Mouse (Mus musculus) neutrophil, adult 5-6 weeks (primary cell): ENCODE measurements around the gene Znhit1. TPM values are rescaled to one million over a fixed set of nuclear protein-coding genes. Genes with fewer than 3 reads are reported as not detected.
"Not testable (repeated sequence)": the region's sequence is repeated elsewhere in the genome, so short reads cannot be mapped to it uniquely, and the experiment has no call there.

Experiments
- ATAC-seq: fragments of 151-379, 151-347 bp; 2 replicates; pipeline ENCODE4 v1.8.0; 2017; ENCODE audit warnings: mild to moderate bottlenecking, moderate TSS enrichment; ENCODE audit not compliant: insufficient number of reproducible peaks, poor library complexity, low FRiP score, severe bottlenecking; ENCODE audit errors: extremely low read depth
- total RNA-seq: library from RNA; stranded (forward); fragments of 200-1000 nt; gene quantifications from 2 replicates; pipeline ENCODE4 v1.2.3, GENCODE M21; 2017

Znhit1 gene
- total RNA-seq, 1 experiment from 2014 or later, result 31.9 TPM

- no peak for ATAC-seq
Observed at GRCm38 (mm10) chr5:136960053-136960452, 27.8 kb downstream of the Znhit1 start.

GRCm38 (mm10) chr5:136958991-136959605, 28.7 kb downstream of the Znhit1 start:
- ATAC-seq, result no peak

DNA sequence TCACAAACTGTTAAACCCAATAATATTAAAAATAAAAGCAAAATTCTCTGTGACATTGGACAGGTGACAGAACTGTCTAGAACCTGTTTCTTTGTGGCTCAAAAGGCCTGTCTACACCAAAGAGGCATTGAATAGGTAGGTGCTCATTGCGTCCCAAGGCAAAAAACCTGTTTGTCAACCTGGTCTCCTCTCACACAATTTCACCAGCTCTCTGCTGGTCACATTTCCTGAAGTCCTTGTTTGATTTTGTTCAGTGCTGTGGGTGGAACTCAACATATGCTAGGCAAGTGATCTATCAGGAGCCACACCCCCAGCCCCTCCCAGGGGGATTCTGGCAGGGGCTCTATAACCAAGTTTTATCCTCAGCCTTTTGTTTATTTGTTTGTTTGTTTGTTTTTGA, 30.6 kb downstream of the Znhit1 start:
- ATAC-seq, result no peak

DNA sequence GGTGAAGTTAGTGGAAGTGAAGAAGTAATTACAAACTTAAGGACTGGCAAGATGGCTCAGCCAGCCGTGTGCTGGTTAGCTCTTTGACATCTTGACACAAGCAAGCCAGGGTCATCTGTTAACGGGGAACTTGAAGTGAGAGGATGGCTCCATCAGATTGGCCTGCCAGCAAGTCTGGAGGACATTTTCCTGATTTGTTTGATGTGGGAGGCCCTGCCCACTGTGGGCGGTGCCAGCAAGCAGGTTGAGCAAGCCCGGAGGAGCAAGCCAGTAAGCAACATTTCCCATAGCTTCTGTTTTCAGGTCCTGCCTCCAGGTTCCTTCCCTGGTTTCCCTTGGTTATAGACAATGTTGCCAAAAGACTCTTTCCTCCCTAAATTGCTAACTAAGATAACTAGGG, 32.2 kb downstream of the Znhit1 start:
- ATAC-seq, result no peak

GRCm38 (mm10) chr5:136953440-136953951, 34.3 kb downstream of the Znhit1 start:
- ATAC-seq, result peak; percentile 49; the same call in 1 of the 2 replicates

DNA sequence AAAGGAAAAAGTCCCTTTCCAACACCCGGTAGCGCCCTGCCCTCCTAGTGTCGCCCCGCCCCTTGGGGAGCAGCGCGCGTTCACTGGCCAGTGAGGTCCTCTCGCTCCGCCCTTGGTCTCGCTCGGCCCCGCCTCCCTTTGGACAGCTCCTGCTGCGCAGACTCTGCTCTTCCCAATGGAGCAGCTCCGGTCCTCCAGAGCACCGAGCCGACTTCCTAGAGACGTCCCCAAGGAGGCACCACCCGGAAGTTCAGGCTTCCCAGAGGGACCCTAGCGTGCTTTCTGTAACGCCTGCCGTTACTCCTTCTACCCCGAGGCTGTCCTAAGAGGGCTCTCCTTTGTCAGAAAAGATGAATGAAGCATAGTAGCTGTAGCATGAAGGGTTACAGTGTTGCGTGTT, 34.8 kb downstream of the Znhit1 start, which contains the start of gene Fis1:
Fis1 (plus strand) TSS at position 261 of the 400 bp plus-strand sequence.
- peak; percentile 74 for ATAC-seq

GRCm38 (mm10) chr5:136952153-136952552, 35.7 kb downstream of the Znhit1 start:
- ATAC-seq, result no peak

- ATAC-seq, result no peak
Observed at GRCm38 (mm10) chr5:136950521-136950920, 37.3 kb downstream of the Znhit1 start.

DNA sequence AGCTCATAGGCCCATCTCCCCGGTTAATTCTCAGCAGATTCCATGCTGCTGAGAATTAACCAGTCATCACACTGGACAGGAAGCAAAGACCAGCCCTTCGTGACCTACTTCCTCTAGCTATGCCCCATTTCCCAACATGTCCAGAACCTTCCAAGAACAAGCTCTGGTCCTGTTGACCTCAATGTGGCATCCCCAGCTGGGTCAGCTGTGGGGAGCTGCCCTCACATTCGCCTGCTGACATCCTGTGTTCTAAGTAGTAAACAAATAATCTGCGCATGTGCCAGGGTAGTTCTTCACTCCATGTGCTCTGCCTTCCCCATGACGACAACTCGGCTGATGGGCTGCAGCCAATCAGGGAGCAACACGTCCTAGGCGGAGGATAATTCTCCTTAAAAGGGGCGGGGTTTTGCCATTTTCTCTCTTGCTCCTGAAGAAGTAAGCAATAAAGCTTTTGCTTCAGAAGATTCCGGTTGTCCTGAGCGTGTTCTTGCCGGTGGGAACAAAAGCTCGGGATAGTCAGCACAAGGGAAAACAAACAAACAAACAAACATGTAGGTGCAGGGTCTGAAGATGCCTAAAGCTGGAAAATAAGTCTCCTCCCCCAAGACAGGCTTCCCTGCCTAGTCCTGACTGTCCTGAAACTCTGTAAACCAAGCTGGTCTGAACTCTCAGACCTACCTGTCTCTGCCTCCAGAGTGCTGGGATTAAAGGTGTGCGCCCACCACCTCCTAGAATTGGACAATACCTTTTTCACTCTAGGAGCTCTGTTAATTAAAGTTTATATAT, 38.1 kb downstream of the Znhit1 start:
- not testable (repeated sequence) for ATAC-seq

DNA sequence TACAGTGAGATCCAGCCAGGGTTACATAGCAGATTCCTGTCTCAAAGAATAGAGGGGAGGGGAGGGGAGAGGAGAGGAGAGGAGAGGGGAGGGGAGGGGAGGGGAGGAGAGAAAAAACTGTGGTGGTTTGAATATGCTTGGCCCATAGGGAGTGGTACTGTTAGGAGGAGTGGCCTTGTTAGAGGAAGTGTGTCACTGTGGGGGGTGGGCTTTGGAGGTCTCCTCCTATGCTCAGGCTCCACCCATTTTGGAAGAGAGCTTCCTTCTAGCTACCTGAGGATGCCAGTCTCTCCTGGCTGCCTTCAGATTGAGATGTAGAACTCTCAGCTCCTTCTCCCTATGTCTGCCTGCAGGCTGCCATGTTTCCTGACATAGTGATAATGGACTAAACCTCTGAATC, 39.9 kb downstream of the Znhit1 start:
- no peak for ATAC-seq

GRCm38 (mm10) chr5:136945084-136945483, 42.7 kb downstream of the Znhit1 start:
- no peak for ATAC-seq

DNA sequence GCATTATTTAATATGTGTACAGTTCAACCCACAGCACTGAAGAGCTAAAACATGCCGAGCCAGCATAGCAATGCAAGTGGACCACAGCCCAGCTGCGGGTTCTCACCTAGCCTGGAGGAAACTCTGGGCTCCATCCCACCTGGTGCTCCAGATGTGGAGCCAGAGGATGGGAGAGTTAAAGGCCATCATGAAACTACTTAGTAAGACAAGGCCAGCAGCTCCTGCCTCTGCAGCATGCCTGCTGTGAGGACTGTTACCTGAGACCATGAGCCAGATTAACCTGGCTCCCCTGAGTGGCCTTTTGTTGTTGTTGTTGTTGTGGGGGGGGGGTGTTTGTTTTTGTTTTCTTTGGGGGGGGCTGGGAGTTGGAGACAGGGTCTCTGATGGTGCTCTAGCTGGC, 44.4 kb downstream of the Znhit1 start:
- ATAC-seq, result no peak

GRCm38 (mm10) chr5:136942781-136943180, 45.0 kb downstream of the Znhit1 start:
- ATAC-seq, result no peak

DNA sequence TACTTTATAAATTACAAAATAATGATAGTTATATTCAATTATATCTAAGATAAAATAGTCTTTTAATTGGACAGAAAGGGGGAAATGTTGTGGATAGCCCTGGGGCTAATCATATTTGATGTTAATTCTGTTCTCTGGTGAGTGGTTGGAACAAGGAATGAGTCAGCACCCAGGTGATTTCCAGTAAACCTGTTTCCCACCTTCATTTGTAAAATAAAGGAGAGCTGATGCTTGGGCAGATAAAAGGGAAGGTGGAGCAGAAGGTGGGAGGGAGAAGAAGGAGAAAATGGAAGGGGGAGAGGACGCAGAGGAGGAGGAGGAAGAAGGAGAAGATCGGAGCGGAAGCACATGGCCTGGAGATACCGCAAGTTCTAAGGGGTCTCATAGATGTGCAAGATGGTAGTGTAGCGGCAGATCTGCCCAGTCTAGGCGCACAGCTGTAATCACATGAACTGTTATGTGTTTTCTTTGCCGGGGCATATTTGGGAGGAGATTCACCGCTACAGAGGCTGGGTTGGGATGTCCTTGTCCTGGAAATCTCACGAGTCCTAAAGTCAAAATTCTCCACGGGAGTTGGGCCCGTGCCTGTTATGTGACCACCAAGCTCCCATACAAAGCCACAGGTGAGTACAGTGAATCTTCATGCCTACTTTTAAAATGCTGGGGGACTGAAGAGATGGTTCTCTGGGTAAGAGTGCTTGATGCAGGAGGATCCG, 46.8 kb downstream of the Znhit1 start:
- no peak for ATAC-seq

GRCm38 (mm10) chr5:136940029-136940428, 47.8 kb downstream of the Znhit1 start:
- ATAC-seq, result not testable (repeated sequence)

DNA sequence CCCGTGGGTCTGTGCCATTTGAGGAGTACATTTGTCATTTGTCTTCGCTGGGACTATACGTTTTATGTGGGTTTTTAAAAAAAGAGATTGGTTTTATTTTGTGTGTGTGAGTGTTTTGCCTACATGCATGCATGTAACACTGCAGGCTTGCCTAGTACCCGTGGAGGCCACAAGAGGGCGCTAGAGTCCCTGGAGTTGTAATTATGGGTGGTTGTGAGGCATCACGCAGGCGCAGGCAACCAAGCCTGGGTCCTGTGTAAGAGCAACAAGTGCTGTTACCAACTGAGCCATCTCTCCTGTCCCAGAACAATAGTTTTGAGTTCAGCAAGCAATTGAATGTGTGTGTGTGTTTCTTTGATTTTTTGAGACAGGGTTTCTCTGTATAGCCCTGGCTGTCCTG, 48.5 kb downstream of the Znhit1 start:
- no peak for ATAC-seq

GRCm38 (mm10) chr5:136937621-136938020, 50.2 kb downstream of the Znhit1 start:
- no peak for ATAC-seq

- no peak for ATAC-seq
Observed at GRCm38 (mm10) chr5:136936750-136937149, 51.1 kb downstream of the Znhit1 start.

DNA sequence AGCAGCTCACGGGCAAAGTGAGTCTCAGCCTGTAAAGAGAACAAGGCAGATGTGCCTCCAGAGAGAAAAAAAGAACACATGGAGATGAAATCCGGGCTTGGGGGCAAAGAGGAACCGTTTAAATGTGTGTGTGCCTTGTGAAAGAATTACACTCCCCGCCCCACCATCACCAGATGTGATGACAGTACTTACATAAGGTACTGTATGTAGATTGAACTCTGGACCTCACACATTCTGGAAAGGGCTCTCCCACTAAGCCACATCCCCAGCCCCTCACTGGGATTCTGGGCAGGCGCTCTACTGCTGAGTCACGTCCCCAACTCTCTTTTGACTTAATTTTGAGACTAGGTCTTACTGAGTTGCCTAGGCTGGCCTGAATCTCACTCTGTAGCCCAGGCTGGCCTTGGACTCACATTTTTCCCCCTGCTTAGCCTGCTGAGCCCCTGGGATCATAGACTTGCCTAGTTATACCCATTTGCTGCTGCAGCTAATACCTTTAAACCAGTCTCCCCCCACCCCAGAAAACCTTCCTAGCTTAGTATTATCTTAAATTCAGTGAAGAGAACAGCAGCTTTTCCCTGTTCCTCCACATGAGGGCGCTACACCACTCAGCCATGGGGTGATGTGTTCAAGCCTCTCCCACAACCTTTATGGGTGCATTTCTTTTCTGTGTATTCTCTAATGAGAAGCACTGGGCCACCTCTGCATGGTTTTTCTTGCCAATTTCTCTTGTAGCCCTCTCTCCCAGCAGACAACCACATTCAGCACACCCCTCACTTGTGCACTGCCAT, 51.7 kb downstream of the Znhit1 start:
- no peak for ATAC-seq
